Mouse (Mus musculus) MEL (cell line): ENCODE measurements at regions not wholly inside any gene's neighbourhood (a gene's known extent, or its start where the extent isn't known, plus 50 kb on each side); places are given as distances from the start of the nearest gene placed in this dataset.
A peak's percentile ranks its signal among the peaks of the same experiment; 100 is the strongest.

Source experiments
- DNase-seq: peaks from one replicate; pipeline ENCODE4 v3.0.0; 2011; ENCODE audit warnings: low read depth, low spot score
- H3K27ac ChIP-seq: 2 replicates; pipeline ENCODE4 v1.5.1; 2012; ENCODE audit warnings: low read depth, mild to moderate bottlenecking, control low read depth, low read length, moderate library complexity; ENCODE audit not compliant: control insufficient read depth
- H3K27me3 ChIP-seq, 2 experiments: fragments of 150-350 bp in 1 of 2; sonication (generic) in 1 of 2; 2 replicates each; pipeline ENCODE4 v1.6.1; 2012; ENCODE audit warnings: low read length in 2 of 2, mild to moderate bottlenecking in 2 of 2, improper control_type of control experiment in 1 of 2, moderate library complexity in 1 of 2; ENCODE audit not compliant: insufficient read depth in 2 of 2, control insufficient read depth in 1 of 2
- H3K36me3 ChIP-seq, 2 experiments: 2 replicates each; pipeline ENCODE4 v1.6.1; 2012 to 2014; ENCODE audit warnings: low read length in 2 of 2, improper control_type of control experiment in 1 of 2, inconsistent platforms in 1 of 2, mild to moderate bottlenecking in 1 of 2; ENCODE audit not compliant: insufficient read depth in 2 of 2, control insufficient read depth in 1 of 2
- H3K4me1 ChIP-seq, 2 experiments: fragments of 150-350 bp in 1 of 2; sonication (generic) in 1 of 2; 2 replicates each; pipeline ENCODE4 v1.6.1; 2012; ENCODE audit warnings: low read length in 2 of 2, improper control_type of control experiment in 1 of 2, mild to moderate bottlenecking in 1 of 2; ENCODE audit not compliant: insufficient read depth in 2 of 2, control insufficient read depth in 1 of 2
- H3K4me3 ChIP-seq, 2 experiments: fragments of 150-350 bp in 1 of 2; sonication (generic) in 1 of 2; 2 replicates each; pipeline ENCODE4 v1.5.1; 2012; ENCODE audit warnings: low read depth in 2 of 2, low read length in 2 of 2, mild to moderate bottlenecking in 2 of 2, moderate library complexity in 2 of 2, control low read depth in 1 of 2, improper control_type of control experiment in 1 of 2; ENCODE audit not compliant: control insufficient read depth in 1 of 2, insufficient read depth in 1 of 2
- H3K79me2 ChIP-seq: 2 replicates; pipeline ENCODE4 v1.6.1; 2012; ENCODE audit warnings: mild to moderate bottlenecking, low read length, moderate library complexity; ENCODE audit not compliant: control insufficient read depth, poor library complexity, insufficient read depth
- H3K9ac ChIP-seq: 2 replicates; pipeline ENCODE4 v1.6.1; 2012; ENCODE audit warnings: low read depth, mild to moderate bottlenecking, control low read depth, low read length, moderate library complexity; ENCODE audit not compliant: control insufficient read depth, poor library complexity, severe bottlenecking
- H3K9me3 ChIP-seq: fragments of 150-350 bp; sonication (generic); replicated peaks from 2 replicates; pipeline ENCODE4 v1.6.1; 2012; ENCODE audit warnings: mild to moderate bottlenecking, low read length, improper control_type of control experiment, moderate library complexity; ENCODE audit not compliant: insufficient read depth
- E2F4 ChIP-seq: IDR thresholded peaks from 2 replicates; pipeline ENCODE4 v1.6.1; 2011; ENCODE audit warnings: low read depth, low read length, improper control_type of control experiment, borderline replicate concordance
- HCFC1 ChIP-seq: IDR thresholded peaks from 2 replicates; pipeline ENCODE4 v1.6.1; 2012; ENCODE audit warnings: low read depth, mild to moderate bottlenecking, inconsistent platforms, low read length, improper control_type of control experiment, moderate library complexity
- MAZ ChIP-seq: IDR thresholded peaks from 2 replicates; pipeline ENCODE4 v1.6.1; 2012; ENCODE audit warnings: low read depth, mild to moderate bottlenecking, inconsistent platforms, low read length, improper control_type of control experiment
- MXI1 ChIP-seq: IDR thresholded peaks from 2 replicates; pipeline ENCODE4 v1.6.1; 2011; ENCODE audit warnings: mild to moderate bottlenecking, low read depth, low read length, improper control_type of control experiment
- MYB ChIP-seq: IDR thresholded peaks from 2 replicates; pipeline ENCODE4 v1.6.1; 2011; ENCODE audit warnings: mild to moderate bottlenecking, low read depth, low read length, improper control_type of control experiment
- MYC ChIP-seq: IDR thresholded peaks from 2 replicates; pipeline ENCODE4 v1.6.1; 2011; ENCODE audit warnings: low read depth, mild to moderate bottlenecking, low read length, improper control_type of control experiment, moderate library complexity
- NELFE ChIP-seq: IDR thresholded peaks from 2 replicates; pipeline ENCODE4 v1.6.1; 2011; ENCODE audit warnings: low read depth, low read length, improper control_type of control experiment
- NRF1 ChIP-seq: IDR thresholded peaks from 2 replicates; pipeline ENCODE4 v1.6.1; 2014; ENCODE audit warnings: low read depth, mild to moderate bottlenecking, inconsistent platforms, low read length, improper control_type of control experiment, moderate library complexity; ENCODE audit not compliant: poor library complexity, insufficient read depth, severe bottlenecking
- POLR2AphosphoS5 ChIP-seq: IDR thresholded peaks from 2 replicates; pipeline ENCODE4 v1.6.1; 2012; ENCODE audit warnings: low read depth, borderline replicate concordance, mild to moderate bottlenecking, inconsistent platforms, low read length, moderate library complexity, mixed read lengths
- RAD21 ChIP-seq: IDR thresholded peaks from 2 replicates; pipeline ENCODE4 v1.6.1; 2011; ENCODE audit warnings: mild to moderate bottlenecking, low read depth, low read length, improper control_type of control experiment
- SMC3 ChIP-seq: IDR thresholded peaks from 2 replicates; pipeline ENCODE4 v1.6.1; 2011; ENCODE audit warnings: low read depth, low read length, improper control_type of control experiment
- TCF12 ChIP-seq: IDR thresholded peaks from 2 replicates; pipeline ENCODE4 v1.6.1; 2014; ENCODE audit warnings: low read depth, mild to moderate bottlenecking, inconsistent platforms, low read length, improper control_type of control experiment, moderate library complexity
- USF1 ChIP-seq: IDR thresholded peaks from 2 replicates; pipeline ENCODE4 v1.6.1; 2014; ENCODE audit warnings: low read depth, mild to moderate bottlenecking, inconsistent platforms, low read length, improper control_type of control experiment, moderate library complexity
- ZC3H11A ChIP-seq: IDR thresholded peaks from 2 replicates; pipeline ENCODE4 v1.6.1; 2012; ENCODE audit warnings: low read depth, mild to moderate bottlenecking, inconsistent platforms, low read length, improper control_type of control experiment
- ZMIZ1 ChIP-seq: IDR thresholded peaks from 2 replicates; pipeline ENCODE4 v1.6.1; 2012; ENCODE audit warnings: low read depth, mild to moderate bottlenecking, inconsistent platforms, low read length, improper control_type of control experiment, moderate library complexity

DNA sequence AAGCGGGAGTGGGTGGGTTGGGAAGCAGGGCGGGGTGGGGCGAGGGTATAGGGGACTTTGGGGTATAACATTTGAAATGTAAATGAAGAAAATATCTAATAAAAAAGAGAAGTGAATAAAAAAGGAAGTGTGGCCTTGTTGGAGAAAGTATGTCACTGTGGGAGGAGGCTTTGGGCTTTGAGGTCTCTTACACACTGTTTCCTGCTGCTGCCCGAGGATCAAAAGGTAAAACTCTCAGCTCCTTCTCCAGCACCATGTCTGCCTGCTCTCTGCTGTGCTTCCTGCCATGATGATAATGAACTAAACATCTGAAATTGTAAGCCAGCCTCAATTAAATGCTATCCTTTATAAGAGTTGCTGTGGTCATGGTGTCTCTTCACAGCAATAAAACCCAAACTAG, 94.8 kb upstream of the Frmd4a start:
- TF ChIP-seq POLR2AphosphoS5 (no peak), MXI1 (no peak), MYC (no peak), RAD21 (no peak), ZC3H11A (no peak), NRF1 (no peak), MYB (no peak), SMC3 (no peak), USF1 (no peak)
- TF ChIP-seq, all 39 proteins: peak for 0
- H3K4me3 ChIP-seq: no peak overlapping the region
- no peaks in the 10 kb centered on the region for H3K79me2 ChIP-seq
- no peaks in the 10 kb centered on the region for H3K36me3 ChIP-seq
- H3K4me1 ChIP-seq: no peaks in the 10 kb centered on the region
- no peaks in the 10 kb centered on the region for H3K9me3 ChIP-seq
- H3K27ac ChIP-seq: no peak overlapping the region
- DNase-seq: peak; percentile 10
- H3K9ac ChIP-seq: no peak overlapping the region
- H3K27me3 ChIP-seq: no peaks in the 10 kb centered on the region; a peak in 1 of 4 replicates

DNA sequence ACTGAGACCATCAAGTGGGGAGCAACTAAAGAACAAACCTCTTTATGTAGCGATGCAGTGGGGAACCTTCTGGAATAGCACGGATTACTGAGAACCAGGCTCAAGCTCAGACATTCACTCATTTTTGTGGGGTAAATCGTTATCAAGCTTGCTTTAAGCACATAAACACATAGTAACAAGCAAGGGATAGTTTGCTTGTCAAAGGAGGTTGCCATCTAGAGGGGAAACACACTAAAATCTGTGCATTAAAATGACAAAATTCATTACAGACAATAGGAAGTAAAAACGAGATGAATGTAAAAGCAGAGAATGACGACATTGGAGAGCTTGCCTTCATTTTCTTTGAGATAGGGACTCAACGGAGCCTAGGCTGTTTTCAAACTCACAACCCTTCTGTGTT, 92.8 kb upstream of the Frmd4a start:
- no peaks in the 10 kb centered on the region for H3K79me2 ChIP-seq
- TF ChIP-seq MYB: no peak
- TF ChIP-seq ZMIZ1: no peak
- no peak for TF ChIP-seq MAZ
- no peak for TF ChIP-seq MXI1
- no peak for TF ChIP-seq HCFC1
- no peak for TF ChIP-seq ZC3H11A
- no peak for TF ChIP-seq USF1
- no peak for TF ChIP-seq NELFE
- no peak for TF ChIP-seq E2F4
- TF ChIP-seq POLR2AphosphoS5: no peak
- TF ChIP-seq TCF12: no peak
- TF ChIP-seq, all 39 proteins: peak for 0
- H3K27me3 ChIP-seq: no peaks in the 10 kb centered on the region
- H3K9me3 ChIP-seq: no peaks in the 10 kb centered on the region
- H3K27ac ChIP-seq: no peak overlapping the region
- no peaks in the 10 kb centered on the region for H3K36me3 ChIP-seq
- H3K4me1 ChIP-seq: no peaks in the 10 kb centered on the region
- DNase-seq: no peak
- H3K4me3 ChIP-seq: no peak overlapping the region
- H3K9ac ChIP-seq: no peak overlapping the region
